Mouse (Mus musculus) neural tube, embryonic 12.5 days (tissue): ENCODE measurements around the gene Dock6. TPM values are rescaled to one million over a fixed set of nuclear protein-coding genes. Genes with fewer than 3 reads are reported as not detected.
"Not testable (repeated sequence)": the region's sequence is repeated elsewhere in the genome, so short reads cannot be mapped to it uniquely, and the experiment has no call there.

Source experiments
- ATAC-seq: fragments of 200-750 bp; cut with Nextera tagmentation; 2 replicates; pipeline ENCODE4 v1.8.0; 2017; ENCODE audit warnings: low read depth, mild to moderate bottlenecking, moderate TSS enrichment, moderate library complexity; ENCODE audit not compliant: low FRiP score
- H3K27ac ChIP-seq: fragments of 300-500 bp; sonication (generic); 2 replicates; pipeline ENCODE4 v1.5.1; 2016
- H3K27me3 ChIP-seq: fragments of 300-500 bp; sonication (generic); replicated peaks from 2 replicates; pipeline ENCODE4 v1.6.1; 2016; ENCODE audit warnings: mild to moderate bottlenecking
- H3K36me3 ChIP-seq: fragments of 300-500 bp; sonication (generic); 2 replicates; pipeline ENCODE4 v1.6.1; 2016; ENCODE audit warnings: mild to moderate bottlenecking
- H3K4me1 ChIP-seq: fragments of 300-500 bp; sonication (generic); 2 replicates; pipeline ENCODE4 v1.6.1; 2016
- H3K4me2 ChIP-seq: fragments of 300-500 bp; sonication (generic); replicated peaks from 2 replicates; pipeline ENCODE4 v1.6.1; 2016; ENCODE audit warnings: mild to moderate bottlenecking
- H3K4me3 ChIP-seq: fragments of 300-500 bp; sonication (generic); 2 replicates; pipeline ENCODE4 v1.5.1; 2016
- H3K9ac ChIP-seq: fragments of 300-500 bp; sonication (generic); 2 replicates; pipeline ENCODE4 v1.6.1; 2016; ENCODE audit warnings: mild to moderate bottlenecking
- H3K9me3 ChIP-seq: fragments of 300-500 bp; sonication (generic); 2 replicates; pipeline ENCODE4 v1.6.1; 2016; ENCODE audit warnings: mild to moderate bottlenecking
- WGBS: fragments of 180-500 bp; shearing (Covaris S2); methylation state at CpG from one replicate; pipeline ENCODE4 v1.1.7; 2016; 5-methylcytosine and 5-hydroxymethylcytosine counted together
- polyA plus RNA-seq: library from polyadenylated mRNA; unstranded; fragments of >200 nt; fragmentation: Nextera tagmentation; extraction: Ambion mirVana; gene quantifications from 2 replicates; pipeline ENCODE4 v1.2.1, GENCODE M21; 2016

The Dock6 gene
- polyA plus RNA-seq, 1 experiment from 2014 or later: 26.2 TPM

DNA sequence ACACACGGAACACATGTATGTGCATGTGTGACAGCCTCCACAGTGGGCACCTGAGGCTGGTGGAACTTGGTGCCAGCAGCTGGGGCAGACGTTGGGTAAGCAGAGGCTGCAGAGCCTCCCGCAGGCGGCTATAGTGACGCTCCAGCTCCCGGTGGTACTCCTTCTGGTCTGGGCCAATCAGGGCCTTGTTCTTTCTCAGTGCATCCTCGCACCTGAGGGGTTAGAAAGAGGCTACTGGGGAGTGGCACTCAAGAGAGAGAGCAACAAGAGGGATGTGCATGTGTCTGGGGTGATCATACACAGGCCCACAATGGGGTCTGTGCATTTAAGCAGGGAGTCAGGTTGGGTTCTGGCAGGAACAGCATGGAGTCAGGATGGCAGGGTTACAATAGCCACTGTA is 51.3 kb downstream of the Dock6 start:
- no peaks in the 10 kb centered on the region for H3K9me3 ChIP-seq
- no peak overlapping the region for H3K27ac ChIP-seq
- WGBS: 80% methylated on average over 7 of the region's 7 CpGs
- no peaks in the 10 kb centered on the region for H3K27me3 ChIP-seq
- H3K36me3 ChIP-seq: peaks cover 4% of the 10 kb centered on the region; the same call in 1 of the 2 replicates
- no peak overlapping the region for H3K9ac ChIP-seq
- no peak overlapping the region for H3K4me3 ChIP-seq
- peaks cover 14% of the 10 kb centered on the region for H3K4me1 ChIP-seq
- H3K4me2 ChIP-seq: no peak overlapping the region
- ATAC-seq: no peak

- no peaks in the 10 kb centered on the region for H3K9me3 ChIP-seq
- H3K36me3 ChIP-seq: peaks cover 17% of the 10 kb centered on the region
- peak overlapping the region; percentile 78 for H3K4me2 ChIP-seq
- no peak overlapping the region for H3K9ac ChIP-seq
- ATAC-seq: no peak
- H3K27me3 ChIP-seq: no peaks in the 10 kb centered on the region
- WGBS: 54% methylated on average over 3 of the region's 3 CpGs
- H3K4me1 ChIP-seq: peaks cover 10% of the 10 kb centered on the region
- no peak overlapping the region for H3K27ac ChIP-seq
- peak overlapping the region; percentile 66 for H3K4me3 ChIP-seq
Observed at GRCm38 (mm10) chr9:21799010-21799350, 53.5 kb downstream of the Dock6 start.

GRCm38 (mm10) chr9:21798345-21799009 is 54.0 kb downstream of the Dock6 start, which contains the start of gene Kank2:
TSS of gene Kank2 (minus strand) at chr9:21798744.
- H3K9me3 ChIP-seq: no peaks in the 10 kb centered on the region
- H3K4me3 ChIP-seq: peak within 1 kb of the TSS; percentile 66
- H3K9ac ChIP-seq: peak within 1 kb of the TSS; percentile 69
- no peaks in the 10 kb centered on the region for H3K27me3 ChIP-seq
- ATAC-seq: peak; percentile 77
- peaks cover 22% of the 10 kb centered on the region for H3K36me3 ChIP-seq
- peaks cover 10% of the 10 kb centered on the region for H3K4me1 ChIP-seq
- peak within 1 kb of the TSS; percentile 78 for H3K4me2 ChIP-seq
- 0 out of 2 replicates have a peak within 1 kb of the TSS, but pooled peaks have one; percentile 15 for H3K27ac ChIP-seq
- under 1% methylated on average over 52 of the region's 52 CpGs for WGBS

- Histone ChIP-seq H3K4me1 (peaks cover 10% of the 10 kb centered on the region), H3K27ac (0 out of 2 replicates have a peak overlapping the region, but pooled peaks have one; percentile 15), H3K9me3 (no peaks in the 10 kb centered on the region), H3K27me3 (no peaks in the 10 kb centered on the region), H3K36me3 (peaks cover 23% of the 10 kb centered on the region), H3K9ac (peak overlapping the region; percentile 69), H3K4me3 (peak overlapping the region; percentile 66), H3K4me2 (peak overlapping the region; percentile 78)
- under 1% methylated on average over 26 of the region's 26 CpGs for WGBS
- peak; percentile 51 for ATAC-seq
Observed at GRCm38 (mm10) chr9:21797921-21798344, 54.5 kb downstream of the Dock6 start.

GRCm38 (mm10) chr9:21796919-21797318 is 55.5 kb downstream of the Dock6 start:
- 79% methylated on average over 3 of the region's 3 CpGs for WGBS
- ATAC-seq: no peak
- Histone ChIP-seq H3K36me3 (peaks cover 23% of the 10 kb centered on the region), H3K9me3 (no peaks in the 10 kb centered on the region), H3K27ac (no peak overlapping the region), H3K4me1 (peaks cover 10% of the 10 kb centered on the region), H3K4me2 (peak overlapping the region; percentile 78; the same call in 1 of the 2 replicates), H3K9ac (no peak overlapping the region), H3K27me3 (no peaks in the 10 kb centered on the region), H3K4me3 (no peak overlapping the region)

GRCm38 (mm10) chr9:21796259-21796658 is 56.2 kb downstream of the Dock6 start:
- Histone ChIP-seq H3K4me3 (no peak overlapping the region), H3K27ac (no peak overlapping the region), H3K9ac (peak overlapping the region; percentile 5; the same call in 1 of the 2 replicates), H3K27me3 (no peaks in the 10 kb centered on the region), H3K4me1 (peaks cover 10% of the 10 kb centered on the region), H3K36me3 (peaks cover 23% of the 10 kb centered on the region), H3K4me2 (peak overlapping the region; percentile 78), H3K9me3 (no peaks in the 10 kb centered on the region)
- 65% methylated on average over 3 of the region's 3 CpGs for WGBS
- ATAC-seq: no peak

DNA sequence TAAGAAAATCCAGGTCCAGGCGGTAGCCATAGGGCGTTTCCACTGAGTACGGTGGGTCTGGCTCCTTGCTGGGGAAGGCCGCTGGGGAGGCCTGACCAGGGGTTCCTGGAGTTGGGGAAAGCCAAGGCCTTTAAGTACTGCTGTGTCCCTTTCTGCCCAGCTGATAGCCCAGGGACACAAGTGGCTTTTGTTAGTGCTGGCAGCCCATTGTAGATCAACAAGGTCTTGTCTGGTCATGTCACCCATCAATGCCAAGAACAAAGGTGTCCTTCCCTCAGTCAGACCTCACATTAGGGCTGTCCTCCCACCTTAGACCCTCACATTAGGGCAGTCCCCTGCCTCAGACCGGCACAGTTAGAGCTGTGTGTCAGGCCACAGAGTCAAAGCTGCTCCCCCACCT is 56.9 kb downstream of the Dock6 start:
- no peak overlapping the region for H3K27ac ChIP-seq
- no peaks in the 10 kb centered on the region for H3K9me3 ChIP-seq
- H3K4me2 ChIP-seq: peak overlapping the region; percentile 27; the same call in 1 of the 2 replicates
- H3K27me3 ChIP-seq: no peaks in the 10 kb centered on the region
- no peak overlapping the region for H3K4me3 ChIP-seq
- H3K4me1 ChIP-seq: peaks cover 10% of the 10 kb centered on the region
- peaks cover 19% of the 10 kb centered on the region for H3K36me3 ChIP-seq
- WGBS: 81% methylated on average over 5 of the region's 5 CpGs
- no peak overlapping the region for H3K9ac ChIP-seq
- ATAC-seq: no peak

- 97% methylated on average over 25 of the region's 25 CpGs for WGBS
- H3K9ac ChIP-seq: no peak overlapping the region
- no peak for ATAC-seq
- H3K9me3 ChIP-seq: no peaks in the 10 kb centered on the region
- no peak overlapping the region for H3K27ac ChIP-seq
- H3K36me3 ChIP-seq: peaks cover 19% of the 10 kb centered on the region
- H3K27me3 ChIP-seq: no peaks in the 10 kb centered on the region
- H3K4me3 ChIP-seq: no peak overlapping the region
- no peak overlapping the region for H3K4me2 ChIP-seq
- peaks cover 10% of the 10 kb centered on the region for H3K4me1 ChIP-seq
Observed at GRCm38 (mm10) chr9:21794925-21795324, 57.5 kb downstream of the Dock6 start.

- Histone ChIP-seq H3K4me2 (no peak overlapping the region), H3K9me3 (no peaks in the 10 kb centered on the region), H3K9ac (no peak overlapping the region), H3K4me1 (peaks cover 10% of the 10 kb centered on the region), H3K27me3 (no peaks in the 10 kb centered on the region), H3K4me3 (no peak overlapping the region), H3K36me3 (peaks cover 19% of the 10 kb centered on the region), H3K27ac (no peak overlapping the region)
- 92% methylated on average over 18 of the region's 18 CpGs for WGBS
- ATAC-seq: no peak
Observed at GRCm38 (mm10) chr9:21794344-21794834, 58.0 kb downstream of the Dock6 start.

- 97% methylated on average over 6 of the region's 6 CpGs for WGBS
- not testable (repeated sequence) for ATAC-seq
- H3K36me3 ChIP-seq: peaks cover 19% of the 10 kb centered on the region
Observed at GRCm38 (mm10) chr9:21793507-21793906, 58.9 kb downstream of the Dock6 start.

GRCm38 (mm10) chr9:21792644-21793043 is 59.8 kb downstream of the Dock6 start:
- Histone ChIP-seq H3K4me1 (peaks cover 1% of the 10 kb centered on the region; the same call in 1 of the 2 replicates), H3K4me2 (no peak overlapping the region), H3K36me3 (peaks cover 19% of the 10 kb centered on the region), H3K9ac (no peak overlapping the region), H3K27ac (no peak overlapping the region), H3K27me3 (no peaks in the 10 kb centered on the region), H3K9me3 (no peaks in the 10 kb centered on the region), H3K4me3 (no peak overlapping the region)
- peak; percentile 62; the same call in 1 of the 2 replicates for ATAC-seq
- WGBS: 63% methylated on average over 8 of the region's 8 CpGs

More at GRCm38 (mm10) chr9:21793507-21793906, 58.9 kb downstream of the Dock6 start:
- H3K4me1 ChIP-seq, H3K27ac ChIP-seq, H3K4me3 ChIP-seq, H3K9ac ChIP-seq, H3K27me3 ChIP-seq, H3K9me3 ChIP-seq, H3K4me2 ChIP-seq: not testable (repeated sequence)

- no peak for ATAC-seq
- Histone ChIP-seq H3K9me3 (no peaks in the 10 kb centered on the region), H3K4me1 (0 out of 2 replicates have a peak, but pooled peaks cover 3% of the 10 kb centered on the region), H3K27ac (no peak overlapping the region), H3K4me3 (no peak overlapping the region), H3K36me3 (peaks cover 19% of the 10 kb centered on the region), H3K9ac (no peak overlapping the region), H3K4me2 (no peak overlapping the region), H3K27me3 (no peaks in the 10 kb centered on the region)
- WGBS: 87% methylated on average over 8 of the region's 8 CpGs
Observed at GRCm38 (mm10) chr9:21791861-21792260, 60.6 kb downstream of the Dock6 start.
